13 mouse cellular contexts compared by ENCODE assay signal in genomic region chr19:24671571-24671970, GRCm38 (mm10). TPM values are rescaled to one million over a fixed set of nuclear protein-coding genes. Genes with fewer than 3 reads are reported as not detected.
DNase-seq lines count a peak whose midpoint lies in the region; ATAC-seq and TF ChIP-seq lines count a peak whose summit lies in the region.
"Had no signal": no experiment of that assay in that cellular context is flagged by ENCODE, and none has a peak within 500 bp of the region (broad histone marks: within the 10 kb centered on the region; RNA-seq: fewer than 3 reads in every experiment).

No protein-coding gene starts in this region.

- no peak for ATAC-seq in hindbrain, embryonic 14.5 days (ENCODE audit: low FRiP score)
- no peak for ATAC-seq in hindbrain, embryonic 13.5 days (ENCODE audit: low FRiP score)
- ATAC-seq in midbrain, embryonic 11.5 days (ENCODE audit: low FRiP score) = no peak
- ATAC-seq: forebrain, postnatal 0 days had no signal

- H3K27ac ChIP-seq in hindbrain, embryonic 14.5 days = peak overlapping the region; percentile 38; the same call in 1 of the 2 replicates
- no peak overlapping the region for H3K27ac ChIP-seq in hindbrain, embryonic 13.5 days
- peak overlapping the region; percentile 54; the same call in 1 of the 2 replicates for H3K27ac ChIP-seq in kidney, adult 2 months (ENCODE audit: insufficient read depth, low read depth, low read length)
- no peak overlapping the region for H3K27ac ChIP-seq in midbrain, embryonic 11.5 days (ENCODE audit: low read depth, low read length)
- H3K27ac ChIP-seq: limb, embryonic 12.5 days had no signal

- DNase-seq in hindbrain, embryonic 14.5 days (ENCODE audit: low spot score) = no peak
- DNase-seq in R1 (ENCODE audit: low read depth, low spot score) (peak; percentile 57), adipocyte (ENCODE audit: low spot score) (no peak)
- DNase-seq in kidney, adult 2 months = peak; percentile 92
- DNase-seq in lung, postnatal 10 days = peak; percentile 23
- no peak for DNase-seq in midbrain, embryonic 11.5 days (ENCODE audit: low spot score, missing footprints)
- DNase-seq in frontal cortex, postnatal 25 days (ENCODE audit: low spot score in 2 of 2) = no peak
- DNase-seq: forebrain, postnatal 0 days; heart, postnatal 10 days; thymus, postnatal 14 days had no signal

- WGBS in hindbrain, embryonic 14.5 days = 67% methylated on average over 3 of the region's 3 CpGs
- 72% methylated on average over 3 of the region's 3 CpGs for WGBS in hindbrain, embryonic 13.5 days
- WGBS in kidney, adult 2 months = 37% methylated on average over 3 of the region's 3 CpGs
- WGBS in midbrain, embryonic 11.5 days = 56% methylated on average over 3 of the region's 3 CpGs

- no peaks in the 10 kb centered on the region for H3K4me1 ChIP-seq in hindbrain, embryonic 14.5 days (replicated peaks; ENCODE audit: control insufficient read depth, insufficient read depth, low read length)
- H3K4me1 ChIP-seq in hindbrain, embryonic 13.5 days (replicated peaks) = no peaks in the 10 kb centered on the region
- peaks cover 14% of the 10 kb centered on the region; the same call in 1 of the 2 replicates for H3K4me1 ChIP-seq in kidney, adult 2 months (ENCODE audit: control insufficient read depth, insufficient read depth, low read length)
- H3K4me1 ChIP-seq in midbrain, embryonic 11.5 days (ENCODE audit: control insufficient read depth, insufficient read depth, low read length) = no peaks in the 10 kb centered on the region

- no peaks in the 10 kb centered on the region for H3K36me3 ChIP-seq in hindbrain, embryonic 14.5 days (replicated peaks; ENCODE audit: control insufficient read depth, insufficient read depth)
- H3K36me3 ChIP-seq in hindbrain, embryonic 13.5 days = no peaks in the 10 kb centered on the region
- H3K36me3 ChIP-seq in kidney, adult 2 months (ENCODE audit: control insufficient read depth, insufficient read depth, low read length) = no peaks in the 10 kb centered on the region
- H3K36me3 ChIP-seq in midbrain, embryonic 11.5 days (ENCODE audit: control insufficient read depth, insufficient read depth, low read length) = no peaks in the 10 kb centered on the region
- H3K36me3 ChIP-seq: G1E; limb, embryonic 12.5 days had no signal

- no peak overlapping the region for H3K4me2 ChIP-seq in hindbrain, embryonic 14.5 days (replicated peaks)
- H3K4me2 ChIP-seq in hindbrain, embryonic 13.5 days = no peak overlapping the region
- H3K4me2 ChIP-seq in midbrain, embryonic 11.5 days = no peak overlapping the region
- H3K4me2 ChIP-seq: limb, embryonic 12.5 days had no signal

- H3K9me3 ChIP-seq in hindbrain, embryonic 14.5 days (ENCODE audit: control insufficient read depth, low read length) = no peaks in the 10 kb centered on the region
- H3K9me3 ChIP-seq in hindbrain, embryonic 13.5 days = no peaks in the 10 kb centered on the region
- H3K9me3 ChIP-seq in midbrain, embryonic 11.5 days (ENCODE audit: control insufficient read depth, low read length) = no peaks in the 10 kb centered on the region
- H3K9me3 ChIP-seq: G1E; limb, embryonic 12.5 days had no signal

- no peak overlapping the region for H3K9ac ChIP-seq in hindbrain, embryonic 14.5 days
- H3K9ac ChIP-seq in hindbrain, embryonic 13.5 days = no peak overlapping the region
- no peak overlapping the region for H3K9ac ChIP-seq in midbrain, embryonic 11.5 days (ENCODE audit: low read length)
- H3K9ac ChIP-seq: forebrain, postnatal 0 days; limb, embryonic 12.5 days had no signal

- no peak overlapping the region for H3K4me3 ChIP-seq in hindbrain, embryonic 14.5 days (replicated peaks; ENCODE audit: low read length)
- H3K4me3 ChIP-seq in hindbrain, embryonic 13.5 days = no peak overlapping the region
- no peak overlapping the region for H3K4me3 ChIP-seq in kidney, adult 2 months (ENCODE audit: insufficient read depth, low read depth, low read length)
- H3K4me3 ChIP-seq in midbrain, embryonic 11.5 days (ENCODE audit: low read depth, low read length) = no peak overlapping the region
- H3K4me3 ChIP-seq: limb, embryonic 12.5 days had no signal

- TF ChIP-seq CTCF in kidney, adult 2 months (conservative IDR thresholded peaks at IDR 0.05; ENCODE audit: insufficient read depth, insufficient read length, low read depth, low read length) = no peak

- TF ChIP-seq POLR2A in kidney, adult 2 months (IDR thresholded peaks at IDR 0.05; ENCODE audit: low read depth, low read length) = no peak

- no peaks in the 10 kb centered on the region for H3K27me3 ChIP-seq in hindbrain, embryonic 14.5 days (ENCODE audit: control insufficient read depth, insufficient read depth, low read length)
- no peaks in the 10 kb centered on the region for H3K27me3 ChIP-seq in hindbrain, embryonic 13.5 days
- H3K27me3 ChIP-seq in kidney, adult 2 months (replicated peaks; ENCODE audit: control insufficient read depth, insufficient read depth, low read length) = no peaks in the 10 kb centered on the region
- H3K27me3 ChIP-seq in midbrain, embryonic 11.5 days (ENCODE audit: control insufficient read depth, insufficient read depth, low read length) = no peaks in the 10 kb centered on the region
- H3K27me3 ChIP-seq: limb, embryonic 12.5 days had no signal

RNA-seq across cellular contexts. Expression of gene Tmem252, which starts 2.2 kb away (rescaled TPM):
- polyA plus RNA-seq in hindbrain, embryonic 14.5 days (2014; fragmentation: Nextera tagmentation; extraction: Ambion mirVana) = 1.8 and 2.2 TPM in 2 replicates
- 1.2 and 1.7 TPM in 2 replicates for polyA plus RNA-seq in hindbrain, embryonic 13.5 days (2015; fragmentation: Nextera tagmentation; extraction: Ambion mirVana)
- 16.0 and 17.4 TPM in 2 replicates for polyA plus RNA-seq in kidney, adult 2 months (2012; rRNA removed)
- 0.29 and 0.58 TPM in 2 replicates for polyA plus RNA-seq in midbrain, embryonic 11.5 days (2014; fragmentation: Nextera tagmentation; extraction: Ambion mirVana)
- polyA plus RNA-seq: G1E had no signal

Comparison
In these comparisons a context has a peak if more than half of its experiments do, and no peak if none do; other contexts are left out.
1. H3K27ac ChIP-seq: peak in hindbrain, embryonic 14.5 days (single experiment) and kidney, adult 2 months (single experiment); none in hindbrain, embryonic 13.5 days (single experiment) and midbrain, embryonic 11.5 days (single experiment).
2. DNase-seq: peak in R1 (single experiment), kidney, adult 2 months (single experiment) and lung, postnatal 10 days (single experiment); none in hindbrain, embryonic 14.5 days (single experiment), adipocyte (single experiment), midbrain, embryonic 11.5 days (single experiment) and frontal cortex, postnatal 25 days (0 of 2).